Mouse (Mus musculus): Measurements from ENCODE around the gene Olfr1076.
"Not testable (repeated sequence)": the region's sequence is repeated elsewhere in the genome, so short reads cannot be mapped to it uniquely, and the experiment has no call there.

Olfr1076 gene

GRCm38 (mm10) chr2:86508161-86508560 lies at the start of gene Olfr1076:
Gene Olfr1076, plus strand, starts transcription at chr2:86508461.
- no peak for DNase-seq (ENCODE audit: low spot score in 2 of 2)

GRCm38 (mm10) chr2:86460434-86460833 lies 47.8 kb upstream of the Olfr1076 start:
- no peak for DNase-seq (ENCODE audit: low spot score in 2 of 2)

- DNase-seq (ENCODE audit: low spot score in 2 of 2) = peak in 1 of 2 experiments; percentile 39
Observed at GRCm38 (mm10) chr2:86464442-86465109, 43.7 kb upstream of the Olfr1076 start.

- DNase-seq (ENCODE audit: low spot score in 2 of 2) = no peak
Observed at GRCm38 (mm10) chr2:86487286-86487685, 21.0 kb upstream of the Olfr1076 start, which contains the start of gene Olfr228. Gene Olfr228, minus strand, starts transcription at chr2:86487386.

- no peak for DNase-seq (ENCODE audit: low spot score in 2 of 2)
Observed at GRCm38 (mm10) chr2:86530991-86531390, 22.7 kb downstream of the Olfr1076 start.

- no peak for DNase-seq (ENCODE audit: low spot score in 2 of 2)
Observed at GRCm38 (mm10) chr2:86542380-86542779, 34.1 kb downstream of the Olfr1076 start, which contains the start of gene Olfr1079. Gene Olfr1079, minus strand, starts transcription at chr2:86542480.

GRCm38 (mm10) chr2:86558135-86558534 lies 49.9 kb downstream of the Olfr1076 start, which contains the start of gene Olfr1080:
Gene Olfr1080, minus strand, starts transcription at chr2:86558235.
- DNase-seq (ENCODE audit: low spot score in 2 of 2) = not testable (repeated sequence)

Data from urinary bladder, adult 18-20 months (tissue).